Mouse (Mus musculus): ENCODE results near the gene March11.

The March11 gene

DNA sequence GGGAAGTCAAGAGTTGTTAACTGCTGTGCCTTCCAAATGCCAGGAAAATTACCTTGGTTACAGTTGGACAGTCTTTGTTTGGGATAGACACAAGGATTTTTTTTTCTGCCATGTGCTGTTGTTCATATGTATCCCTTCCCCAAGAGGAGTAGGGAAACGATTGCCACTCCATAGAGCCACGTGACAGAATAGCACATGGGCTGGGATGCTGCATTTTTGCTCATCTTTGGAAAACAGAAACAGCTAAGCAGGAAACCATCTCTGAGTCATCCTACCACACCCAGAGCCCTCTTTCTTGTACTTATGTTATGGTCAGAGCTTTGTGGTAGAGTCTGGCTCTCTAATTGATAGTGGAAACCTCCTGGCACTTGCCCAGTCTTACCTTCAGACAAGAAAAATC is 65.4 kb downstream of the March11 start:
- peak; percentile 26 for DNase-seq (ENCODE audit: low read depth)

DNA sequence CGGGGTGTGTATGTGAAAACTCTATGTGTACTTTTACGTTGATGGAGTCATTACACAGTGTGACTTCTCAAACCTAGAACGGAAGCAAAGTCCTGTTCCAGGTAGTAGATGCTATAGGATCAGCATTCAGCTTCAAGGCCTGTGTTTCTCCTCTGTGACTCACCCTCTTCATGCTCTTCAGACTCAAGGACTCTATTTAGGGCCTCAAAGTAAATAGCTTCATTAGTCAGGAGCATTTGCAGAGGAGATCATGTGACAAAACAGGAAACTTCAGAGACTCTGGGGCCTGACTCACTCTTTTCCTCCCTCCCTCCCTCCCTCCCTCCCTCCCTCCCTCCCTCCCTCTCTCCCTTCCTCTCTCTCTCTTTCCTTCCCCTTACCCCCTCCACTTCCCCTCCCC is 66.1 kb downstream of the March11 start:
- DNase-seq (ENCODE audit: low read depth) = peak; percentile 15

DNA sequence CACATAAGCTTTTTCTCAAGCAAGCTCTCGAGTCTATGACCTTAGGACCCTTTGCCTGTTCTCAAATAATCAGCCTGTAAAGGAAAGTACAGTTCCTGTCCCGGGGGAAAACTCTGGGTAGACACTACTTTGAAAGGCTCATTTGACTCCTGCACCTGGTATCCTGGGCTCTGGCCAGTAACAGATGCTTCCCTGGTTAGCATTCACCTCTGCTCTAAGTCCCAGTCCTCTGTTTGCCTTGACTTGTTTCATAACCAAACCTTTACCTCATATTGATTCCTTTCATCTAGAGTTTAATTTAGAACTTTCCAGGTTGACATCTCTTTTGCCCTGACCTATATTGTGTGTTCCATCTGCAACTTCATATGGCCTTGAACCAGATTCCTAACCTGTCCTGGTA is 68.5 kb downstream of the March11 start:
- no peak for DNase-seq (ENCODE audit: low read depth)

DNA sequence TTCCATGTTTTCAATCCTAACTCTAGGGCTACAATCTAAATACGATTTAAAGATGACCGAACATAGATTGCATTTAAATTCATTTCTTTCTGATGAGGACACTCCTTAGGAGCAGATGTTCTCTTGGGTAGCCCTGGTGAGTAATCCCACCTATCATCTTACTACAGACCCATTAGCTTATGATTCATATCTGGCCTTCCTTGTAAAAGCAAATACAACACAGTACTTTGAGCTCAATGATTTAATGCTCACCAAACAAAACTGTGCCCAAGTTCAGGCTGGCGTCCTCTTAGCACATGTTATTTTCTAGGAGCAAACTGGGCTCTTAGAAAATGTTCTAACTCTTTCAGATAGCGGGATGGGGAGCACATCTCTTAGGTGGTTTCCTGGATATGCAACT is 70.0 kb downstream of the March11 start:
- DNase-seq (ENCODE audit: low read depth) = no peak

DNA sequence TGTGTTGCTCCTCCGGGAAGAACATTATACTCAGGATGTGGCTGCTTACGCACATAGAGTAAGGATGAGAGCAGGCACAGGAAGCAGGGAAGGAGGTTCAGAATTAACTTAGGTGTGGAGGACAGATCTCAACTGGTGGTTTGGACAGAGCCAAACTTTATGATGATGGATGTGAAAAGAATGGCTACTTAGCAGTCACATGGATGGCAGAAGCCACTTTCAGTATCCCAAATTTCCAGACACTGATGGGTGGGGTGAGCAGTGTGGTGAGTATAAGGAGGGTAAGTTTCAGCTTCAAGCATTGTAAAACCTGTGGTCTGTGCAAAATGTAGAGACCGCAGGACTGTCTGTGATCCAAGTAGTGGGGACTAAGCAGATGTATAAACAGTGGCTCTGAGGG is 71.0 kb downstream of the March11 start:
- no peak for DNase-seq (ENCODE audit: low read depth)

DNA sequence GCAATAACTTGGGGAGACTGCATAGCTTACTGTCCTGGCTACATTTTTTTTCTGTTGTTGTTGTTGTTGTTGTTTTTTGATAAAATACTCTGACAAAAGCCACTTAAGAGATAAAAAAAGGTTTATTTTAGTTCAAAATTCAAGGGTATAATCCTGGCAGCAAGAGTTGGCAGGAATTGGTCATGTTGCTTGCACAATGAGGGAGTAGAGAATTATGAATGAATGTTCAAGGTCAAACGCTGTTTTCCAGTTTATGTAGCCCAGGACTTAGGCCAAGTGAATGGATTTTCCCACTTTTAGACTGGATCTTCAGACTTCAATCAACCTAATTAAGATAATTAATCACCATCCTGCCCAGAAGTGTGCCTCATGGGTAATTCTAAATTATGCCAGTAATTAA is 72.0 kb downstream of the March11 start:
- DNase-seq (ENCODE audit: low read depth) = no peak

DNA sequence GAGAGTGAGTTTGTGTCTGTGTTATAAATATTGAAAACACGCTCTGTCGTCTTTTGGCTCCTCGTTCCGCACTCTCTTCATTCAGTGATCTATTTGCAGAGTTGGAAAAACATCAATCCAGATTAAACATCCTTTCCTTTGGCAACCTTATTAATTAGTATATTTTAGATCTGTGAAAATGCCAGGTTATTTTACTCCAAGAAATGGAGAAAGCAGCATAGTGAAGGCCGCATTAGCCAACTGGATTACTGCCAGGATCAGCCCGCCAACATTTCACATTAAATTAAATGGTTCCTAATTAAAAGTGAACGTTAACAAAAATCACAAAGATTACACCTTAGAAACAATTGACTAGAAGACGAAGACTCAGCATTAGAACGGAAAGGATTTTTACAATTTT is 81.2 kb downstream of the March11 start:
- no peak for DNase-seq (ENCODE audit: low read depth)

DNA sequence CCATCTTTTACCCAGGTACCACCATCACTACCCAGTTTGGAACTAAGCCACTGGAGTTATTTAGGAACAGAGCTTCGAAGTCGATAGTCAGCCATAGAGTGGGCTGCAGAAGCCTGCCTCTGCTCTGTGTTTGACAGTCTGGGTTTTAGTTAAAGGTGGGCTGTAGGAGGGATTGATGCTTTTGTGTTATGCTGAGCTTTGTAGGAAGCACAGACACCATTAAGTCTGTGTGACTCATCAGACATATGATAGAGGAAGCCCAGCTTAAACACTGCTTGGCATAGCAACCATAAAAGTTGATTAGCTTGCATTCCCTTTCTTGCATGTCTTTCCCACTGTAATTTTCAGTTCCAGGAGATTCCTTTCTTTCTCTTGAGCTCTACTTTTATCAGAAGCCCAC is 87.7 kb downstream of the March11 start:
- no peak for DNase-seq (ENCODE audit: low read depth)

DNA sequence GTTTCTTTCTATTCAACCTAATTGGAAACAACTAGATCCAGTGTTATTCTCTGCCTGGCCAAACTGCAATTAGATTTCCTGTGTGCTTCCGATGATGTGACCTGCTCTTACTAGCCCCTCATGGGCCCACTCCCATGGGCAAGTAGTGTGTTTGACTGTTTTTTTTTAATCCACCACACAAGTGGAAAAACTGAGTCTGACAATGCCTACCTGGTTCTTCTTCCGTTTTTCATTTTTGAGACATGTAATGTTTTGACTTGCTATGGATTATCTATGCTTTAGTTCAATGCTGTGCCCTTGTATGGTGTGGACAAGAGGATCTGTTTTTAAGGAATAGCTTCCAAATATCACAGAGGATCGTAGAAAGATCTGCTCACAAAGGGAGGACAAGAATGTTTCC is 116.4 kb downstream of the March11 start:
- DNase-seq (ENCODE audit: low read depth) = no peak

DNA sequence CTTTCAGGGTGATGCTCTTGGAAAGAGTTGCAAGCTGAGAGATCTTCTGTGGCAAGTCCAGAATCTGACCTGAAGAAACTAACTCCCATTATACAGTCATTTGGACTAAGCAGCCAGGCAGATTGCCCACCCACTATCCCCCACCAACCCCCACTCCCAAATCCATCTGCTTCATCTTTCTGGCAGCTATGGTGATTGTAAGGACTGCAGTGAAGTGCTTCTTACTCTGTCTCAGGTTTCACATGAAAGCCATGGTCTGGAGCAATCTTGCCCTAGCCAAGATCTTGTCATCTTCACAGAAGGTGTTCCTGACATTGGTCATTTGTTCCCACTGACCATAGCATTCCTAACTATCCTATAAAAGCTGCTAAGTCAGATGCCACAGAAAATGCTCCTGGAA is 117.4 kb downstream of the March11 start:
- DNase-seq (ENCODE audit: low read depth) = no peak

DNA sequence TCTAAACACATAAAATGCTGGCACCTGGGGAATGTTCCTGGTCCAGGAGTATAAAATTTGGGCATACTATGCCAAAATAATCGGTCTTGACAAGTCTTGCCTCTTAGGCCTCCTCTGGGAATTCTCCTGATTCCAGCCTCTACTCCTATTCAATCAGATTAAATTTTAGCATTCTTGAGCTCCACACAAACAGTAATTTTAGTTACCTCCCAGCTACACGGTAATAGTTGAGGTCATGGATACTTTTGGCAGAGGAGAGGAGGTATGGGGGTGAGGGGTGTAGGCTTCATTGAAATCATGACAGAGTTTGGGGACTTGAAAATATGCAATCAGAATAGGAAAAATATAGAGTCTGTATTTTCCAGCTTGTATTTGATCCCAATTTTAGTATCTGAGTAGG is 121.7 kb downstream of the March11 start:
- DNase-seq (ENCODE audit: low read depth) = no peak

DNA sequence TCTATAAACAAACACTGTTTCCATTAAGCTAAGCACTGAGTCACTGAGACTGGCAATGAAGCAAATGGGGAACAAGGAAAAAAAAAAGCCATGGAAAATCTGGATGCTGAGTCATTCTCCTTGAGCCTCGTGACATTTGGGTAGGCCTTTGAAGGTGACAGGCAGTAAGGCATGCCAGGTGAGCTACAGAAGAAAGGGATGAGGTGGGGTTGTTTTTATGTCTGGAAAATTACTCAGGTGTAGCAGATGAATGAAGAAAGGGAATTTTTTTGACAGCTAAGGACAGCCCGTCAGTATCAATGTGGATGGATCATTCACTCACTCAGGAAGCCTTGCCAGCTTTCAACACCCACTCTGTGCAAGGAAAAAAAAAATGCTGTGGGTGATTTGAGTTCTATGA is 123.8 kb downstream of the March11 start:
- no peak for DNase-seq (ENCODE audit: low read depth)

DNA sequence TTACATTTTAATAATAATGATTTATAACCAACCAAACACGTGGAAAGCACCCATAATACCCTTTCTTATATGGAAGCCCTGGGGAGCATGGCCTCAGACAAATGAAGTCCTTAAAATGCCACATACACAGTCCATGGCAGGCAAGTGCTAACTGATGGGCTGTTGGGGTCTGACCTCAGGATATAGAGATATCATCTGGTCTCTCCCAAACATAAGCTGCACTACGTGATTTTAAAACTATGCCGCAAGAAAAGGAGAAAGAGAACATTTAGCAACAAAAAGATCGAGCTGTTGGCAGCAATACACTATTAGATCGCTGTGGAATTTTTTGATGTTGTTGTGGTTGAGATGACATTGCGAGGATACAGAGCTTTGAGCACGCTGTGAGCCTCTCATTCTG is 126.9 kb downstream of the March11 start:
- DNase-seq (ENCODE audit: low read depth) = no peak

DNA sequence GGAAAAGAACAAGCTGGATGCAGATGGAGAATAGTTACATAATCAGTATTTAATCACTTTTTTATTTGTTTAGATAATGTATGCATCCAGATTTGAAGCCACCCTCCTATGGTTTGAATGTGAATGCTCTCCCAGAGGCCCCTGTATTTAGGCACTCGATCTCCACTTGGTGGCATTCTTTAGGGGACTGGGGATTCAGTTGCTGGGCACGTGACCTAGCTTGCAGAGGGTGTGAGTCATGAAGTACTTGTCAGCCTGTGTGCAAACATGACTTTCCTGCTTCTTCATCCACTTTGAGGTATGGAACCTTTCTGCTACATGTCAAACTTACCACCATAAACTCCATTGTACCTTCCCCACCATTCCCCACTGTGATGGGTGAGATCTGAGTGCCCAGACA is 128.3 kb downstream of the March11 start:
- peak; percentile 7 for DNase-seq (ENCODE audit: low read depth)
